Mouse (Mus musculus) hindbrain, embryonic 14.5 days (tissue): ENCODE measurements around the gene Zim1. TPM values are rescaled to one million over a fixed set of nuclear protein-coding genes. Genes with fewer than 3 reads are reported as not detected.

Source experiments
- ATAC-seq: fragments of 200-750 bp; cut with Nextera tagmentation; 2 replicates; pipeline ENCODE4 v1.8.0; 2017; ENCODE audit warnings: moderate number of reproducible peaks, mild to moderate bottlenecking, moderate TSS enrichment, moderate library complexity; ENCODE audit not compliant: low FRiP score
- DNase-seq: peaks from one replicate; pipeline ENCODE4 v3.0.0-alpha.2; 2015; ENCODE audit warnings: low spot score
- H3K27ac ChIP-seq: fragments of 300-500 bp; sonication (generic); 2 replicates; pipeline ENCODE4 v1.5.1; 2014; ENCODE audit warnings: mild to moderate bottlenecking, moderate library complexity
- H3K27me3 ChIP-seq: fragments of 300-500 bp; sonication (generic); 2 replicates; pipeline ENCODE4 v1.6.1; 2014; ENCODE audit warnings: mild to moderate bottlenecking, low read length, mixed read lengths; ENCODE audit not compliant: control insufficient read depth, insufficient read depth
- H3K36me3 ChIP-seq: fragments of 300-500 bp; sonication (generic); replicated peaks from 2 replicates; pipeline ENCODE4 v1.6.1; 2014; ENCODE audit not compliant: control insufficient read depth, insufficient read depth
- H3K4me1 ChIP-seq: fragments of 300-500 bp; sonication (generic); replicated peaks from 2 replicates; pipeline ENCODE4 v1.6.1; 2014; ENCODE audit warnings: antibody characterized with exemption, low read length, mixed read lengths; ENCODE audit not compliant: control insufficient read depth, insufficient read depth
- H3K4me2 ChIP-seq: fragments of 300-500 bp; sonication (generic); replicated peaks from 2 replicates; pipeline ENCODE4 v1.6.1; 2014; ENCODE audit warnings: mild to moderate bottlenecking, moderate library complexity
- H3K4me3 ChIP-seq: fragments of 300-500 bp; sonication (generic); replicated peaks from 2 replicates; pipeline ENCODE4 v1.5.1; 2014; ENCODE audit warnings: mild to moderate bottlenecking, low read length
- H3K9ac ChIP-seq: fragments of 300-500 bp; sonication (generic); 2 replicates; pipeline ENCODE4 v1.6.1; 2014
- H3K9me3 ChIP-seq: fragments of 300-500 bp; sonication (generic); 2 replicates; pipeline ENCODE4 v1.6.1; 2016; ENCODE audit warnings: low read length; ENCODE audit not compliant: control insufficient read depth
- WGBS: fragments of 180-500 bp; shearing (Covaris S2); extraction: QIAGEN DNeasy Blood & Tissue Kit; methylation state at CpG from one replicate; pipeline ENCODE4 v1.1.7; 2014; 5-methylcytosine and 5-hydroxymethylcytosine counted together
- polyA plus RNA-seq: library from polyadenylated mRNA; unstranded; fragments of >200 nt; fragmentation: Nextera tagmentation; extraction: Ambion mirVana; gene quantifications from 2 replicates; pipeline ENCODE4 v1.2.1, GENCODE M21; 2014

The Zim1 gene
- polyA plus RNA-seq, 1 experiment from 2014 or later, result 7.1 TPM

- Histone ChIP-seq H3K9me3 (no peaks in the 10 kb centered on the region), H3K4me3 (no peak overlapping the region), H3K27ac (no peak overlapping the region), H3K4me2 (no peak overlapping the region), H3K9ac (no peak overlapping the region), H3K36me3 (no peaks in the 10 kb centered on the region), H3K4me1 (no peaks in the 10 kb centered on the region), H3K27me3 (no peaks in the 10 kb centered on the region)
- ATAC-seq (peak; percentile 66; the same call in 1 of the 2 replicates), DNase-seq (peak; percentile 87)
- WGBS, result 17% methylated on average over 2 of the region's 2 CpGs
Measured at GRCm38 (mm10) chr7:6659605-6660004, 36.6 kb downstream of the Zim1 start.

- Histone ChIP-seq H3K4me1 (no peaks in the 10 kb centered on the region), H3K27ac (no peak overlapping the region)
Measured at GRCm38 (mm10) chr7:6658606-6659005, 37.6 kb downstream of the Zim1 start.

GRCm38 (mm10) chr7:6652151-6652550, 44.1 kb downstream of the Zim1 start:
- Histone ChIP-seq H3K9me3 (no peaks in the 10 kb centered on the region), H3K36me3 (no peaks in the 10 kb centered on the region), H3K9ac (no peak overlapping the region), H3K4me2 (no peak overlapping the region), H3K4me3 (no peak overlapping the region), H3K4me1 (no peaks in the 10 kb centered on the region), H3K27me3 (no peaks in the 10 kb centered on the region), H3K27ac (no peak overlapping the region)
- no peak for ATAC-seq
- DNase-seq, result no peak
- WGBS, result 87% methylated on average over 5 of the region's 5 CpGs

More at GRCm38 (mm10) chr7:6658606-6659005, 37.6 kb downstream of the Zim1 start:
- no peaks in the 10 kb centered on the region for H3K36me3 ChIP-seq
- ATAC-seq (no peak), DNase-seq (no peak)
- H3K4me2 ChIP-seq, result no peak overlapping the region
- H3K27me3 ChIP-seq, result no peaks in the 10 kb centered on the region
- H3K4me3 ChIP-seq, result no peak overlapping the region
- H3K9ac ChIP-seq, result no peak overlapping the region
- H3K9me3 ChIP-seq, result no peaks in the 10 kb centered on the region
- WGBS, result 95% methylated on average over 7 of the region's 7 CpGs

GRCm38 (mm10) chr7:6651221-6651620, 45.0 kb downstream of the Zim1 start:
- 74% methylated on average over 7 of the region's 7 CpGs for WGBS
- Histone ChIP-seq H3K9ac (no peak overlapping the region), H3K9me3 (no peaks in the 10 kb centered on the region), H3K27ac (no peak overlapping the region), H3K27me3 (no peaks in the 10 kb centered on the region), H3K4me3 (no peak overlapping the region), H3K4me1 (no peaks in the 10 kb centered on the region), H3K36me3 (no peaks in the 10 kb centered on the region), H3K4me2 (no peak overlapping the region)
- ATAC-seq, result no peak
- DNase-seq, result no peak

- Histone ChIP-seq H3K9ac (no peak overlapping the region), H3K4me3 (no peak overlapping the region), H3K4me1 (no peaks in the 10 kb centered on the region), H3K4me2 (no peak overlapping the region), H3K27me3 (no peaks in the 10 kb centered on the region), H3K9me3 (no peaks in the 10 kb centered on the region), H3K36me3 (no peaks in the 10 kb centered on the region), H3K27ac (no peak overlapping the region)
- DNase-seq, result no peak
- 94% methylated on average over 9 of the region's 9 CpGs for WGBS
- ATAC-seq, result no peak
Measured at GRCm38 (mm10) chr7:6650526-6650925, 45.7 kb downstream of the Zim1 start.

- Histone ChIP-seq H3K4me2 (no peak overlapping the region), H3K36me3 (no peaks in the 10 kb centered on the region), H3K27ac (no peak overlapping the region), H3K9ac (no peak overlapping the region), H3K4me3 (no peak overlapping the region), H3K9me3 (no peaks in the 10 kb centered on the region), H3K4me1 (no peaks in the 10 kb centered on the region), H3K27me3 (no peaks in the 10 kb centered on the region)
- ATAC-seq, result no peak
- DNase-seq, result no peak
- 95% methylated on average over 3 of the region's 3 CpGs for WGBS
Measured at GRCm38 (mm10) chr7:6645821-6646220, 50.4 kb downstream of the Zim1 start.

- no peak overlapping the region for H3K27ac ChIP-seq
- DNase-seq, result no peak
- H3K36me3 ChIP-seq, result no peaks in the 10 kb centered on the region
- no peak overlapping the region for H3K9ac ChIP-seq
- H3K4me1 ChIP-seq, result no peaks in the 10 kb centered on the region
- no peaks in the 10 kb centered on the region for H3K27me3 ChIP-seq
- WGBS, result 96% methylated on average over 4 of the region's 4 CpGs
- H3K4me2 ChIP-seq, result no peak overlapping the region
- peaks cover 8% of the 10 kb centered on the region; the same call in 1 of the 2 replicates for H3K9me3 ChIP-seq
- ATAC-seq, result no peak
- H3K4me3 ChIP-seq, result no peak overlapping the region
Measured at GRCm38 (mm10) chr7:6638076-6638475, 58.2 kb downstream of the Zim1 start.

GRCm38 (mm10) chr7:6636741-6637140, 59.5 kb downstream of the Zim1 start:
- Histone ChIP-seq H3K27me3 (no peaks in the 10 kb centered on the region), H3K36me3 (no peaks in the 10 kb centered on the region)

GRCm38 (mm10) chr7:6635831-6636230, 60.4 kb downstream of the Zim1 start:
- Histone ChIP-seq H3K27me3 (no peaks in the 10 kb centered on the region), H3K9ac (no peak overlapping the region), H3K9me3 (peaks cover 8% of the 10 kb centered on the region; the same call in 1 of the 2 replicates), H3K27ac (no peak overlapping the region), H3K36me3 (no peaks in the 10 kb centered on the region), H3K4me1 (no peaks in the 10 kb centered on the region), H3K4me3 (no peak overlapping the region), H3K4me2 (no peak overlapping the region)
- WGBS, result 85% methylated on average over 3 of the region's 3 CpGs
- DNase-seq, result no peak
- ATAC-seq, result no peak

More at GRCm38 (mm10) chr7:6636741-6637140, 59.5 kb downstream of the Zim1 start:
- H3K9me3 ChIP-seq, result peaks cover 8% of the 10 kb centered on the region; the same call in 1 of the 2 replicates
- no peak for DNase-seq
- ATAC-seq, result no peak
- no peak overlapping the region for H3K27ac ChIP-seq
- no peak overlapping the region for H3K4me3 ChIP-seq
- no peak overlapping the region for H3K4me2 ChIP-seq
- H3K4me1 ChIP-seq, result no peaks in the 10 kb centered on the region
- 89% methylated on average over 4 of the region's 4 CpGs for WGBS
- H3K9ac ChIP-seq, result no peak overlapping the region
